29 mouse cellular contexts compared by ENCODE assay signal in genomic region chr10:104042387-104042775, GRCm38 (mm10).
DNase-seq lines count a peak whose midpoint lies in the region; ATAC-seq lines count a peak whose summit lies in the region.
"Had no signal": no experiment of that assay in that cellular context is flagged by ENCODE, and none has a peak within 500 bp of the region (broad histone marks: within the 10 kb centered on the region; RNA-seq: fewer than 3 reads in every experiment).

No protein-coding gene starts in this region.

- H3K4me1 ChIP-seq in liver, embryonic 16.5 days (ENCODE audit: control insufficient read depth, low read depth, low read length) = no peaks in the 10 kb centered on the region
- H3K4me1 ChIP-seq in liver, embryonic 11.5 days (replicated peaks; ENCODE audit: control insufficient read depth, insufficient read depth, low read length) = no peaks in the 10 kb centered on the region
- H3K4me1 ChIP-seq: embryonic facial prominence, embryonic 10.5 days; embryonic facial prominence, embryonic 13.5 days; heart, embryonic 12.5 days; heart, embryonic 15.5 days had no signal

- H3K27ac ChIP-seq in liver, embryonic 16.5 days (ENCODE audit: low read length) = no peak overlapping the region
- no peak overlapping the region for H3K27ac ChIP-seq in liver, embryonic 11.5 days (ENCODE audit: low read depth, low read length)
- H3K27ac ChIP-seq: embryonic facial prominence, embryonic 10.5 days; embryonic facial prominence, embryonic 13.5 days; gastrocnemius, adult 2 months; heart, embryonic 15.5 days; hindbrain, embryonic 14.5 days; hindbrain, postnatal 0 days had no signal

- no peak for DNase-seq in liver, embryonic 11.5 days (ENCODE audit: low spot score)
- peak; percentile 21 for DNase-seq in MEL-GATA-1-ER (ENCODE audit: extremely low read depth, low read depth)
- no peak for DNase-seq in gastrocnemius, postnatal 10 days
- DNase-seq: adrenal gland, adult 8-10 months; adrenal gland, postnatal 25 days; cerebellum, adult 11-12 months; cerebellum, adult 8-10 months; cerebellum, postnatal 10 days; cerebellum, postnatal 36 days; embryo, embryonic 11 days; forebrain, postnatal 0 days; gastrocnemius, adult 2 months; gastrocnemius, postnatal 25 days; heart, adult 18-20 months; heart, postnatal 14 days; heart, postnatal 4 days had no signal

- H3K36me3 ChIP-seq in liver, embryonic 16.5 days (ENCODE audit: control insufficient read depth, insufficient read depth) = no peaks in the 10 kb centered on the region
- H3K36me3 ChIP-seq in liver, embryonic 11.5 days (ENCODE audit: control insufficient read depth, insufficient read depth, low read length) = no peaks in the 10 kb centered on the region
- H3K36me3 ChIP-seq: embryonic facial prominence, embryonic 10.5 days; embryonic facial prominence, embryonic 13.5 days; heart, embryonic 12.5 days; heart, embryonic 15.5 days had no signal

- no peak overlapping the region for H3K4me2 ChIP-seq in liver, embryonic 16.5 days (ENCODE audit: low read depth, low read length)
- H3K4me2 ChIP-seq in liver, embryonic 11.5 days = no peak overlapping the region
- H3K4me2 ChIP-seq: embryonic facial prominence, embryonic 13.5 days; heart, embryonic 12.5 days; heart, embryonic 15.5 days; hindbrain, embryonic 14.5 days had no signal

- no peaks in the 10 kb centered on the region for H3K9me3 ChIP-seq in liver, embryonic 16.5 days (replicated peaks; ENCODE audit: control insufficient read depth, low read length)
- H3K9me3 ChIP-seq in liver, embryonic 11.5 days (ENCODE audit: control insufficient read depth, low read length) = no peaks in the 10 kb centered on the region
- H3K9me3 ChIP-seq: embryonic facial prominence, embryonic 10.5 days; embryonic facial prominence, embryonic 13.5 days; heart, embryonic 12.5 days; heart, embryonic 15.5 days had no signal

- WGBS in liver, embryonic 16.5 days (ENCODE audit: insufficient replicate concordance) = 53% methylated on average over 1 of the region's 1 CpGs
- 66% methylated on average over 1 of the region's 1 CpGs for WGBS in liver, embryonic 11.5 days

- ATAC-seq in liver, embryonic 16.5 days (ENCODE audit: low read depth) = peak; percentile 76
- no peak for ATAC-seq in liver, embryonic 11.5 days (replicated peaks; ENCODE audit: low FRiP score)
- peak; percentile 71 for ATAC-seq in erythroid progenitor cell, adult 5-6 weeks (replicated peaks; ENCODE audit: low FRiP score, poor library complexity, severe bottlenecking)
- no peak for ATAC-seq in activated CD4-positive, CD25-positive, alpha-beta regulatory T cell, adult 4 months
- ATAC-seq: CD4-positive, CD25-positive, alpha-beta regulatory T cell, adult 4 months; forebrain, embryonic 14.5 days; forebrain, postnatal 0 days; hindbrain, postnatal 0 days; inflammation-experienced regulatory T-cells, adult 6 months; Patski had no signal

- H3K4me3 ChIP-seq in liver, embryonic 16.5 days (ENCODE audit: low read depth, low read length) = no peak overlapping the region
- no peak overlapping the region for H3K4me3 ChIP-seq in liver, embryonic 11.5 days (ENCODE audit: low read depth, low read length)
- H3K4me3 ChIP-seq: embryonic facial prominence, embryonic 10.5 days; embryonic facial prominence, embryonic 13.5 days; gastrocnemius, adult 2 months; heart, embryonic 12.5 days; heart, embryonic 15.5 days had no signal

- H3K27me3 ChIP-seq in liver, embryonic 16.5 days (ENCODE audit: control insufficient read depth, insufficient read depth, low read depth, low read length) = no peaks in the 10 kb centered on the region
- H3K27me3 ChIP-seq in liver, embryonic 11.5 days (replicated peaks; ENCODE audit: control insufficient read depth, insufficient read depth, low read length) = no peaks in the 10 kb centered on the region
- H3K27me3 ChIP-seq: embryonic facial prominence, embryonic 13.5 days; heart, embryonic 12.5 days; heart, embryonic 15.5 days; Patski had no signal

- no peak overlapping the region for H3K9ac ChIP-seq in liver, embryonic 16.5 days (ENCODE audit: low read depth, low read length)
- no peak overlapping the region for H3K9ac ChIP-seq in liver, embryonic 11.5 days (ENCODE audit: low read depth, low read length)
- H3K9ac ChIP-seq: embryonic facial prominence, embryonic 13.5 days; forebrain, postnatal 0 days; heart, embryonic 12.5 days; heart, embryonic 15.5 days; hindbrain, embryonic 14.5 days had no signal

Comparison
In these comparisons a context has a peak if more than half of its experiments do, and no peak if none do; other contexts are left out.
1. ATAC-seq: peak in liver, embryonic 16.5 days (single experiment) and erythroid progenitor cell, adult 5-6 weeks (single experiment); none in liver, embryonic 11.5 days (single experiment) and activated CD4-positive, CD25-positive, alpha-beta regulatory T cell, adult 4 months (single experiment).